Comparison of ENCODE assay signal across 8 mouse cellular contexts in genomic region chr2:174327295-174327981, GRCm38 (mm10). TPM values are rescaled to one million over a fixed set of nuclear protein-coding genes. Genes with fewer than 3 reads are reported as not detected.
A peak's percentile ranks its signal among the peaks of the same experiment; 100 is the strongest.
DNase-seq lines count a peak whose midpoint lies in the region; ATAC-seq and TF ChIP-seq lines count a peak whose summit lies in the region.

No protein-coding gene starts in this region.

- TF ChIP-seq POLR2A in cortical plate, adult 2 months (IDR thresholded peaks at IDR 0.05; ENCODE audit: extremely low read depth, insufficient read depth, low read length) = peak; percentile 93

- H3K27ac ChIP-seq in cortical plate, adult 2 months (ENCODE audit: insufficient read depth, low read length) = no peak overlapping the region
- peak overlapping the region; percentile 60 for H3K27ac ChIP-seq in intestine, postnatal 0 days (ENCODE audit: low read depth, low read length)
- H3K27ac ChIP-seq in limb, embryonic 15.5 days = peak overlapping the region; percentile 99
- H3K27ac ChIP-seq in midbrain, postnatal 0 days (ENCODE audit: low read depth, low read length) = peak overlapping the region; percentile 33; the same call in 1 of the 2 replicates

- peak overlapping the region; percentile 45 for H3K9ac ChIP-seq in intestine, postnatal 0 days (ENCODE audit: low read depth, low read length)
- H3K9ac ChIP-seq in limb, embryonic 15.5 days = peak overlapping the region; percentile 54
- peak overlapping the region; percentile 58 for H3K9ac ChIP-seq in midbrain, postnatal 0 days (replicated peaks; ENCODE audit: low read length, poor library complexity, severe bottlenecking)

- H3K4me2 ChIP-seq in intestine, postnatal 0 days (replicated peaks; ENCODE audit: low read depth) = peak overlapping the region; percentile 94
- peak overlapping the region; percentile 69 for H3K4me2 ChIP-seq in limb, embryonic 15.5 days
- H3K4me2 ChIP-seq in midbrain, postnatal 0 days (ENCODE audit: low read depth, low read length, poor library complexity, severe bottlenecking) = peak overlapping the region; percentile 76

- no peaks in the 10 kb centered on the region for H3K36me3 ChIP-seq in intestine, postnatal 0 days (ENCODE audit: control insufficient read depth, insufficient read depth)
- peaks cover 20% of the 10 kb centered on the region for H3K36me3 ChIP-seq in limb, embryonic 15.5 days
- no peaks in the 10 kb centered on the region for H3K36me3 ChIP-seq in midbrain, postnatal 0 days (ENCODE audit: insufficient read depth, low read length)

- H3K4me3 ChIP-seq in cortical plate, adult 2 months (ENCODE audit: insufficient read depth, low read length) = peak overlapping the region; percentile 79
- H3K4me3 ChIP-seq in intestine, postnatal 0 days (ENCODE audit: low read depth, low read length) = peak overlapping the region; percentile 95
- peak overlapping the region; percentile 94 for H3K4me3 ChIP-seq in limb, embryonic 15.5 days
- H3K4me3 ChIP-seq in midbrain, postnatal 0 days (ENCODE audit: low read depth, low read length) = peak overlapping the region; percentile 98

- DNase-seq in kidney, adult 11 months = peak; percentile 54
- no peak for DNase-seq in kidney, adult 8-10 months
- DNase-seq in gastrocnemius, postnatal 10 days = peak; percentile 57
- DNase-seq in midbrain, postnatal 0 days (ENCODE audit: low spot score) = peak; percentile 89
- DNase-seq in spleen, postnatal 36 days (ENCODE audit: low spot score in 2 of 2) = peak; percentile 70 to 76

- no peaks in the 10 kb centered on the region; the same call in 1 of the 2 replicates for H3K4me1 ChIP-seq in cortical plate, adult 2 months (ENCODE audit: control insufficient read depth, insufficient read depth, low read length)
- no peaks in the 10 kb centered on the region for H3K4me1 ChIP-seq in intestine, postnatal 0 days (replicated peaks; ENCODE audit: control insufficient read depth, insufficient read depth, low read length)
- peaks cover 22% of the 10 kb centered on the region for H3K4me1 ChIP-seq in limb, embryonic 15.5 days
- 0 out of 2 replicates have a peak, but pooled peaks cover 7% of the 10 kb centered on the region for H3K4me1 ChIP-seq in midbrain, postnatal 0 days (ENCODE audit: insufficient read depth, low read length)

- peak; percentile 77 for ATAC-seq in intestine, postnatal 0 days
- ATAC-seq in limb, embryonic 15.5 days (ENCODE audit: insufficient number of reproducible peaks, low FRiP score, low TSS enrichment, low read depth) = peak; percentile 26; the same call in 1 of the 2 replicates
- peak; percentile 78 for ATAC-seq in midbrain, postnatal 0 days (ENCODE audit: low FRiP score)

- no peaks in the 10 kb centered on the region for H3K9me3 ChIP-seq in intestine, postnatal 0 days (ENCODE audit: control insufficient read depth)
- H3K9me3 ChIP-seq in limb, embryonic 15.5 days = no peaks in the 10 kb centered on the region
- no peaks in the 10 kb centered on the region for H3K9me3 ChIP-seq in midbrain, postnatal 0 days (ENCODE audit: low read length)

- WGBS in intestine, postnatal 0 days = 50% methylated on average over 64 of the region's 64 CpGs
- WGBS in limb, embryonic 15.5 days = 52% methylated on average over 64 of the region's 64 CpGs
- WGBS in midbrain, postnatal 0 days = 49% methylated on average over 64 of the region's 64 CpGs

- no peaks in the 10 kb centered on the region for H3K27me3 ChIP-seq in intestine, postnatal 0 days (replicated peaks; ENCODE audit: control insufficient read depth, insufficient read depth, low read length)
- no peaks in the 10 kb centered on the region for H3K27me3 ChIP-seq in limb, embryonic 15.5 days
- no peaks in the 10 kb centered on the region for H3K27me3 ChIP-seq in midbrain, postnatal 0 days (ENCODE audit: insufficient read depth, low read length)

- TF ChIP-seq CTCF in cortical plate, adult 2 months (IDR thresholded peaks at IDR 0.05; ENCODE audit: extremely low read depth, insufficient read depth, low read length) = no peak
- TF ChIP-seq CTCF in intestine, postnatal 0 days (IDR thresholded peaks at IDR 0.05; ENCODE audit: low read depth) = 0 out of 2 replicates have a peak, but pooled peaks have one; percentile 1
- no peak for TF ChIP-seq CTCF in midbrain, postnatal 0 days (IDR thresholded peaks at IDR 0.05)

RNA-seq across cellular contexts. Expression of gene Gm20721, which starts 19.1 kb away (rescaled TPM):
- 0.06 TPM in 1 of 2 replicates, not detected in the other for polyA plus RNA-seq in cortical plate, adult 2 months (2012; rRNA removed)
- total RNA-seq in gastrocnemius, postnatal 10 days (2021) = 1 to 10 TPM; 3.5 to 4.2 TPM
- 2.7 and 3.5 TPM in 2 replicates for polyA plus RNA-seq in intestine, postnatal 0 days (2015; fragmentation: Nextera tagmentation; extraction: Ambion mirVana)
- polyA plus RNA-seq in limb, embryonic 15.5 days (2015; fragmentation: Nextera tagmentation; extraction: Ambion mirVana) = 28.5 and 42.0 TPM in 2 replicates
- not detected in 2 replicates for total RNA-seq in midbrain, postnatal 0 days (2014; rRNA removed)
- polyA plus RNA-seq in midbrain, postnatal 0 days (2015; fragmentation: Nextera tagmentation; extraction: Ambion mirVana) = 9.8 and 10.8 TPM in 2 replicates

RNA-seq across cellular contexts. Expression of gene Gnas, which starts 43.3 kb away (rescaled TPM):
- 2,122 and 2,206 TPM in 2 replicates for polyA plus RNA-seq in cortical plate, adult 2 months (2012; rRNA removed)
- 1,000 to 10,000 TPM; 2,149 to 2,299 TPM for total RNA-seq in gastrocnemius, postnatal 10 days (2021)
- polyA plus RNA-seq in intestine, postnatal 0 days (2015; fragmentation: Nextera tagmentation; extraction: Ambion mirVana) = 686 and 705 TPM in 2 replicates
- 2,137 and 2,166 TPM in 2 replicates for polyA plus RNA-seq in limb, embryonic 15.5 days (2015; fragmentation: Nextera tagmentation; extraction: Ambion mirVana)
- 1,613 and 1,637 TPM in 2 replicates for total RNA-seq in midbrain, postnatal 0 days (2014; rRNA removed)
- polyA plus RNA-seq in midbrain, postnatal 0 days (2015; fragmentation: Nextera tagmentation; extraction: Ambion mirVana) = 1,739 and 1,834 TPM in 2 replicates

Comparison
In these comparisons a context has a peak if more than half of its experiments do, and no peak if none do; other contexts are left out.
1. DNase-seq: peak in kidney, adult 11 months (single experiment), gastrocnemius, postnatal 10 days (single experiment), midbrain, postnatal 0 days (single experiment) and spleen, postnatal 36 days (2 of 2); none in kidney, adult 8-10 months (0 of 2).
2. ATAC-seq: peak in every context shown above with its lines; median percentile 78 in midbrain, postnatal 0 days; 77 in intestine, postnatal 0 days; 26 in limb, embryonic 15.5 days.
3. Peak in every context shown above with its lines, with median percentiles within 50 percentile points of each other: H3K4me3 ChIP-seq, H3K4me2 ChIP-seq and H3K9ac ChIP-seq.